Mouse (Mus musculus) granulocyte monocyte progenitor cell, adult 5-6 weeks (primary cell): ENCODE results near the gene Vps26a. TPM values are rescaled to one million over a fixed set of nuclear protein-coding genes. Genes with fewer than 3 reads are reported as not detected.

Experiments
- ATAC-seq: replicated peaks from 2 replicates; pipeline ENCODE4 v1.8.0; 2016; ENCODE audit warnings: mild to moderate bottlenecking, moderate TSS enrichment, inconsistent platforms; ENCODE audit not compliant: poor library complexity, severe bottlenecking
- total RNA-seq, 2 experiments: library from RNA; stranded (forward) in 1 of 2; stranded (reverse) in 1 of 2; fragments of 200-712, 200-1000 nt in 1 of 2; fragments of >200 nt in 1 of 2; fragmentation: Nextera tagmentation in 1 of 2; gene quantifications; 2 replicates each; pipeline ENCODE4 v1.2.3; 2014 to 2017

Gene Vps26a
- total RNA-seq, 2 experiments from 2014 or later = 59.0 to 69.8 TPM

GRCm38 (mm10) chr10:62421127-62421526 is 65.5 kb downstream of the Vps26a start:
- no peak for ATAC-seq

GRCm38 (mm10) chr10:62420399-62420798 is 66.2 kb downstream of the Vps26a start:
- ATAC-seq = no peak

GRCm38 (mm10) chr10:62419422-62419821 is 67.2 kb downstream of the Vps26a start:
- no peak for ATAC-seq

GRCm38 (mm10) chr10:62418831-62419356 is 67.7 kb downstream of the Vps26a start:
- ATAC-seq = no peak

GRCm38 (mm10) chr10:62413606-62413982 is 73.0 kb downstream of the Vps26a start:
- ATAC-seq = no peak

GRCm38 (mm10) chr10:62412906-62413605 is 73.5 kb downstream of the Vps26a start:
- no peak for ATAC-seq

- ATAC-seq = no peak
These were observed 74.9 kb downstream of the Vps26a start for GRCm38 (mm10) chr10:62411431-62412410.

- peak; percentile 94 for ATAC-seq
These were observed 75.7 kb downstream of the Vps26a start for GRCm38 (mm10) chr10:62410943-62411342.

Other genes starting within 250 kb of the Vps26a start
- not detected in 2 replicates for gene Tacr2, start 234.4 kb downstream of the Vps26a start, total RNA-seq (2014; fragmentation: Nextera tagmentation)
- 0.22 TPM in 1 of 2 replicates, not detected in the other for gene Tacr2, start 234.4 kb downstream of the Vps26a start, total RNA-seq (2017)
- 46.4 and 67.3 TPM in 2 replicates for gene Hk1, start 106.9 kb downstream of the Vps26a start, total RNA-seq (2014; fragmentation: Nextera tagmentation)
- 72.6 and 73.2 TPM in 2 replicates for gene Hk1, start 106.9 kb downstream of the Vps26a start, total RNA-seq (2017)
- gene Hkdc1, start 64.3 kb downstream of the Vps26a start, total RNA-seq (2014; fragmentation: Nextera tagmentation) = not detected in 2 replicates
- not detected in 2 replicates for gene Hkdc1, start 64.3 kb downstream of the Vps26a start, total RNA-seq (2017)
- gene 4930507D05Rik, start 37.3 kb downstream of the Vps26a start, total RNA-seq (2014; fragmentation: Nextera tagmentation) = 2.0 and 4.2 TPM in 2 replicates
- gene 4930507D05Rik, start 37.3 kb downstream of the Vps26a start, total RNA-seq (2017) = 0.31 and 0.34 TPM in 2 replicates
- gene Supv3l1, start 37.1 kb downstream of the Vps26a start, total RNA-seq (2014; fragmentation: Nextera tagmentation) = 48.8 and 53.9 TPM in 2 replicates
- 39.0 and 52.8 TPM in 2 replicates for gene Supv3l1, start 37.1 kb downstream of the Vps26a start, total RNA-seq (2017)
- gene Srgn, start 40.6 kb upstream of the Vps26a start, total RNA-seq (2014; fragmentation: Nextera tagmentation) = 2,018 and 2,531 TPM in 2 replicates
- 2,281 and 2,967 TPM in 2 replicates for gene Srgn, start 40.6 kb upstream of the Vps26a start, total RNA-seq (2017)
- gene Kif1bp, start 91.7 kb upstream of the Vps26a start, total RNA-seq (2014; fragmentation: Nextera tagmentation) = 16.6 and 27.9 TPM in 2 replicates
- gene Kif1bp, start 91.7 kb upstream of the Vps26a start, total RNA-seq (2017) = 16.4 and 16.9 TPM in 2 replicates
- 103 and 110 TPM in 2 replicates for gene Ddx21, start 115.5 kb upstream of the Vps26a start, total RNA-seq (2014; fragmentation: Nextera tagmentation)
- gene Ddx21, start 115.5 kb upstream of the Vps26a start, total RNA-seq (2017) = 167 and 199 TPM in 2 replicates
- gene Ddx50, start 164.4 kb upstream of the Vps26a start, total RNA-seq (2014; fragmentation: Nextera tagmentation) = 87.6 and 115 TPM in 2 replicates
- 110 and 119 TPM in 2 replicates for gene Ddx50, start 164.4 kb upstream of the Vps26a start, total RNA-seq (2017)
- 1.5 and 1.6 TPM in 2 replicates for gene Stox1, start 239.3 kb upstream of the Vps26a start, total RNA-seq (2014; fragmentation: Nextera tagmentation)
- 0.47 and 1.4 TPM in 2 replicates for gene Stox1, start 239.3 kb upstream of the Vps26a start, total RNA-seq (2017)